Mouse (Mus musculus): Measurements from ENCODE around the gene Bcap29.
"Not testable (repeated sequence)": the region's sequence is repeated elsewhere in the genome, so short reads cannot be mapped to it uniquely, and the experiment has no call there.

The Bcap29 gene

GRCm38 (mm10) chr12:31634343-31635239, at the start of gene Bcap29:
Gene Bcap29 (minus strand): TSS chr12:31634658.
- DNase-seq (ENCODE audit: low spot score in 2 of 2), result peak; percentile 12 to 61

- no peak for DNase-seq (ENCODE audit: low spot score in 2 of 2)
Observed at GRCm38 (mm10) chr12:31667187-31667586, 32.7 kb upstream of the Bcap29 start.

GRCm38 (mm10) chr12:31665999-31666398, 31.5 kb upstream of the Bcap29 start:
- no peak for DNase-seq (ENCODE audit: low spot score in 2 of 2)

GRCm38 (mm10) chr12:31656841-31657240, 22.4 kb upstream of the Bcap29 start:
- no peak for DNase-seq (ENCODE audit: low spot score in 2 of 2)

GRCm38 (mm10) chr12:31654965-31655477, 20.6 kb upstream of the Bcap29 start:
- DNase-seq (ENCODE audit: low spot score in 2 of 2), result no peak

- peak; percentile 89 to 96 for DNase-seq (ENCODE audit: low spot score in 2 of 2)
Observed at GRCm38 (mm10) chr12:31654197-31654964, 19.9 kb upstream of the Bcap29 start, which contains the start of the genes Dus4l and Cog5. Gene Dus4l (minus strand): TSS chr12:31654826. Gene Cog5 (plus strand): TSS chr12:31654869.

GRCm38 (mm10) chr12:31653611-31654010, 19.2 kb upstream of the Bcap29 start:
- DNase-seq (ENCODE audit: low spot score in 2 of 2), result no peak

- no peak for DNase-seq (ENCODE audit: low spot score in 2 of 2)
Observed at GRCm38 (mm10) chr12:31635240-31635607, 766 bp upstream of the Bcap29 start.

- DNase-seq (ENCODE audit: low spot score in 2 of 2), result no peak
Observed at GRCm38 (mm10) chr12:31633970-31634342, 502 bp downstream of the Bcap29 start.

GRCm38 (mm10) chr12:31628396-31628795, 6.1 kb downstream of the Bcap29 start:
- DNase-seq (ENCODE audit: low spot score in 2 of 2), result not testable (repeated sequence)

- no peak for DNase-seq (ENCODE audit: low spot score in 2 of 2)
Observed at GRCm38 (mm10) chr12:31625016-31625415, 9.4 kb downstream of the Bcap29 start.

GRCm38 (mm10) chr12:31620106-31620505, 14.4 kb downstream of the Bcap29 start:
- no peak for DNase-seq (ENCODE audit: low spot score in 2 of 2)

GRCm38 (mm10) chr12:31613353-31613752, 21.1 kb downstream of the Bcap29 start:
- DNase-seq (ENCODE audit: low spot score in 2 of 2), result no peak

GRCm38 (mm10) chr12:31608138-31608537, 26.3 kb downstream of the Bcap29 start:
- no peak for DNase-seq (ENCODE audit: low spot score in 2 of 2)

- no peak for DNase-seq (ENCODE audit: low spot score in 2 of 2)
Observed at GRCm38 (mm10) chr12:31604894-31605293, 29.6 kb downstream of the Bcap29 start.

- DNase-seq (ENCODE audit: low spot score in 2 of 2), result no peak
Observed at GRCm38 (mm10) chr12:31603586-31603985, 30.9 kb downstream of the Bcap29 start.

GRCm38 (mm10) chr12:31594296-31594695, 40.2 kb downstream of the Bcap29 start:
- DNase-seq (ENCODE audit: low spot score in 2 of 2), result no peak

- no peak for DNase-seq (ENCODE audit: low spot score in 2 of 2)
Observed at GRCm38 (mm10) chr12:31592011-31592410, 42.4 kb downstream of the Bcap29 start.

- no peak for DNase-seq (ENCODE audit: low spot score in 2 of 2)
Observed at GRCm38 (mm10) chr12:31583726-31584125, 50.7 kb downstream of the Bcap29 start.

GRCm38 (mm10) chr12:31582081-31582480, 52.4 kb downstream of the Bcap29 start:
- DNase-seq (ENCODE audit: low spot score in 2 of 2), result no peak

- DNase-seq (ENCODE audit: low spot score in 2 of 2), result no peak
Observed at GRCm38 (mm10) chr12:31581319-31581810, 53.1 kb downstream of the Bcap29 start.

GRCm38 (mm10) chr12:31580634-31581318, 53.7 kb downstream of the Bcap29 start:
- peak in 1 of 2 experiments; percentile 10 for DNase-seq (ENCODE audit: low spot score in 2 of 2)

Measured in frontal cortex, postnatal 10 days (tissue).